Mouse (Mus musculus): ENCODE data around the gene Cd96.

Gene Cd96

DNA sequence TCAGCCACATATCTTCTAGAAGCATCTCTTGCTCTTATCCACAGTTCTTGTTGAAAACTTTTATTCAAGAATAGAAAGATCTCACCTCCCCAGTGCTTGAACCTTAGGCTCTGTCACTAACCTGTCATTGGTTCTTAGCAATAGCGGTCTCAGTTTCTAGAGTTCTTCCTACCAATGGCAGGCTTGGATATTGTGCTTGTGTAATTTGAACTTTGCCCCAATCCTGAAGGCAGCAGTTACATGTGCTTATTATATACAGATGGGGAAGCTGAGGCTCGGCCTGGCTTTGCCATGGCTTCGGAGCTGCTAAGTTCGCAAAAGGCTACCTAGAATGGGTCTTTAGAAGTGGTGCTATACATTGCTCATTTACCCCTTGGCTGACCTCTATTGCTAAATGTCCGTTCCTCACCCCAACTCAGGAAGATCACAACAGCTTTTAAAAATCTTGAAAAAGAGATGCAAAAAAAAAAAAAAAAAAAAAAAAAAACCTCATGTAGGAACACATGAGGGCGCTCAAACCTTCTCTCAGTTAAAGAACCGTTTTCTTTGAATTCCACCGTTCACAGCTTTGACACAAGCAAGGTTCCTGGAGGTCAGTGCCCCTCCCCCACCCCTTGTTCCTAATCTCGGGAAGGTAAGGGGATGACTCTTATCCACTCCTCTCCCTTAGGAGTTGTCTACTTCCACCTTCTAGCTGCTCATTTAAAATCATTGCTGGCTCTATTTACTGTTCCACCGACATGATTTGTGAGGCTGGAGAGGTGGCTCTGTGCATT lies 129.0 kb downstream of the Cd96 start:
- no peak for DNase-seq (ENCODE audit: low spot score in 2 of 2)

GRCm38 (mm10) chr16:45986236-45986635 lies 133.8 kb downstream of the Cd96 start:
- DNase-seq (ENCODE audit: low spot score in 2 of 2), result no peak

Measured in spleen, postnatal 14 days (tissue).